Mouse (Mus musculus) kidney, embryonic 14.5 days (tissue): ENCODE measurements around the gene Plekhf1. TPM values are rescaled to one million over a fixed set of nuclear protein-coding genes. Genes with fewer than 3 reads are reported as not detected.

ENCODE experiments used
- ATAC-seq: fragments of 200-750 bp; cut with Nextera tagmentation; 2 replicates; pipeline ENCODE4 v1.8.0; 2017; ENCODE audit warnings: moderate number of reproducible peaks, mild to moderate bottlenecking, moderate TSS enrichment, moderate library complexity; ENCODE audit not compliant: low FRiP score, low TSS enrichment
- H3K27ac ChIP-seq: fragments of 300-500 bp; sonication (generic); 2 replicates; pipeline ENCODE4 v1.5.1; 2014; ENCODE audit warnings: low read depth, mild to moderate bottlenecking, low read length, moderate library complexity, mixed read lengths
- H3K27me3 ChIP-seq: fragments of 300-500 bp; sonication (generic); 2 replicates; pipeline ENCODE4 v1.6.1; 2014; ENCODE audit warnings: mild to moderate bottlenecking, low read length; ENCODE audit not compliant: control insufficient read depth, insufficient read depth
- H3K36me3 ChIP-seq: fragments of 300-500 bp; sonication (generic); 2 replicates; pipeline ENCODE4 v1.6.1; 2014; ENCODE audit warnings: low read length, mixed read lengths; ENCODE audit not compliant: control insufficient read depth, insufficient read depth
- H3K4me1 ChIP-seq: fragments of 300-500 bp; sonication (generic); 2 replicates; pipeline ENCODE4 v1.6.1; 2014; ENCODE audit warnings: low read length, mixed read lengths; ENCODE audit not compliant: control insufficient read depth, insufficient read depth
- H3K4me2 ChIP-seq: fragments of 300-500 bp; sonication (generic); replicated peaks from 2 replicates; pipeline ENCODE4 v1.6.1; 2014; ENCODE audit warnings: low read depth, mild to moderate bottlenecking, low read length
- H3K4me3 ChIP-seq: fragments of 300-500 bp; sonication (generic); 2 replicates; pipeline ENCODE4 v1.5.1; 2014; ENCODE audit warnings: mild to moderate bottlenecking, low read length
- H3K9ac ChIP-seq: fragments of 300-500 bp; sonication (generic); 2 replicates; pipeline ENCODE4 v1.6.1; 2014; ENCODE audit warnings: low read depth, mild to moderate bottlenecking, low read length, moderate library complexity
- H3K9me3 ChIP-seq: fragments of 300-500 bp; sonication (generic); 2 replicates; pipeline ENCODE4 v1.6.1; 2016; ENCODE audit warnings: low read length; ENCODE audit not compliant: control insufficient read depth
- WGBS: fragments of 180-500 bp; shearing (Covaris S2); extraction: QIAGEN DNeasy Blood & Tissue Kit; methylation state at CpG from one replicate; pipeline ENCODE4 v1.1.7; 2014; 5-methylcytosine and 5-hydroxymethylcytosine counted together
- polyA plus RNA-seq: library from polyadenylated mRNA; unstranded; fragments of >200 nt; fragmentation: Nextera tagmentation; extraction: Ambion mirVana; gene quantifications from 2 replicates; pipeline ENCODE4 v1.2.1, GENCODE M21; 2014

Plekhf1 gene
- polyA plus RNA-seq, 1 experiment from 2014 or later, result 4.9 TPM

- Histone ChIP-seq H3K36me3 (no peaks in the 10 kb centered on the region), H3K27me3 (no peaks in the 10 kb centered on the region), H3K9me3 (peaks cover 5% of the 10 kb centered on the region; the same call in 1 of the 2 replicates), H3K4me1 (0 out of 2 replicates have a peak, but pooled peaks cover 5% of the 10 kb centered on the region), H3K9ac (no peak overlapping the region; the same call in 1 of the 2 replicates), H3K4me2 (peak overlapping the region; percentile 44), H3K4me3 (no peak overlapping the region), H3K27ac (no peak overlapping the region)
- WGBS, result 68% methylated on average over 8 of the region's 8 CpGs
- no peak for ATAC-seq
Observed at GRCm38 (mm10) chr7:38199907-38200605, 27.8 kb downstream of the Plekhf1 start.

- Histone ChIP-seq H3K27ac (no peak overlapping the region), H3K4me3 (no peak overlapping the region), H3K27me3 (no peaks in the 10 kb centered on the region), H3K9ac (no peak overlapping the region), H3K4me2 (no peak overlapping the region), H3K9me3 (no peaks in the 10 kb centered on the region; the same call in 1 of the 2 replicates), H3K4me1 (no peaks in the 10 kb centered on the region), H3K36me3 (no peaks in the 10 kb centered on the region)
- WGBS, result 54% methylated on average over 10 of the region's 10 CpGs
- ATAC-seq, result no peak
Observed at GRCm38 (mm10) chr7:38191571-38191970, 36.2 kb downstream of the Plekhf1 start.

DNA sequence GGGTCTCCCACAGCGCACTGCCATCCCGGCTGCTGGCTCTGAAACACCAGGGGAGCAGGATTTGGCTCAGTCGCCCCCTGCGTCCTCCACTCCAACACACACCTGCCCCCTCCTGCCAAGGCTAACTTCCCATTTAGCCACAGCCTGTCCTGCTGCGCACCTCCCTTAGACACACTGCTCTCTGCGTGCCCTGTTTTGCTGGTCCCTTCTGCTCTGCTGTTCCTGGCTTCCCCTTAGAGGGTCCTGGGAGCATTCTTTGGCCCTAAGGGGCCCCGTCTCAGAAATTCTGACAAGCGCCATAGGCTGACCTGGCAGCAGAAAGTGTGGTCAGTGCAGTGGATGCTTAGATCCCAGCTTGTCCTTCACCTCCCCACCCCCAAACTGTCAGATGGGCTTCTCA, 36.7 kb downstream of the Plekhf1 start:
- Histone ChIP-seq H3K4me3 (no peak overlapping the region), H3K27ac (no peak overlapping the region), H3K27me3 (no peaks in the 10 kb centered on the region), H3K9me3 (no peaks in the 10 kb centered on the region; the same call in 1 of the 2 replicates), H3K4me1 (no peaks in the 10 kb centered on the region), H3K36me3 (no peaks in the 10 kb centered on the region), H3K9ac (no peak overlapping the region), H3K4me2 (no peak overlapping the region)
- ATAC-seq, result no peak
- 85% methylated on average over 8 of the region's 8 CpGs for WGBS

DNA sequence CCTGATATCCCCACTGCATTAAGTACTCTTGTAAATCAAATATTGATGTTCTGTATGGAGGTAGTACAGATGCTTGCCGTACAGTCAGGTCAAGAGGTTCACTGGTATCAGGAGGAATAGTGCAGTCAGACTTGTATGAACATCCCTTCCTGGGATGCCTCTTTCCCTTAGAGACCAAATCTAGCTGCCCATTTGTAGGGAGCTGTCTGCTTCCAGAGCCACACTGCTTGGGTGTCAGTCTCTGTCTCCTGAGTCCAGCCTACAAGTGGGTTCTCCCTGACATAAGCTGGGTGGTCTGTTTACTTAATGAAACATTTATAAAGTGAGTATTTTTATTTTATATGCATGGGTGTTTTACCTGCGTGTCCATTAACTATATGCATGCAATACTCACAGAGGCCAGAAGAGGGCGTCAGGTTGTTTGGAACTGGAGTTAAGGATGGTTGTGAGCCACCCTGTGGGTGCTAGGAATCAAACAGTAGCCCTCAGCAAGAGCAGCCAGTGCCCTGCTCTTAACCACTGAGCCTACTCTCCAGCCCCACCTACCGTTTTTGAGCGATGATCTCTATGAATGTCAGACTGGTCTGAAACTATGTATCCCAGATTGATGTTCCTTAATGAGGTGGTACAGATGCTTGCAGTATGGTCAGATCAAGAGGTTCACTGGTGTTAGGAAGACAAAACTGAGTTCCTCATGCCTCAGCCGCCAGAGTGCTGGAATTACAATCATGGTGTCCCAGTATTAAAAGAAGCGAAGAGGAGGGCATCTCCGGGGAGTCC, 37.6 kb downstream of the Plekhf1 start:
- WGBS, result 86% methylated on average over 8 of the region's 8 CpGs
- H3K4me1 ChIP-seq, result no peaks in the 10 kb centered on the region
- no peaks in the 10 kb centered on the region for H3K36me3 ChIP-seq
- no peaks in the 10 kb centered on the region; the same call in 1 of the 2 replicates for H3K9me3 ChIP-seq
- no peak for ATAC-seq
- H3K4me3 ChIP-seq, result no peak overlapping the region
- H3K4me2 ChIP-seq, result no peak overlapping the region
- H3K27me3 ChIP-seq, result no peaks in the 10 kb centered on the region
- H3K27ac ChIP-seq, result no peak overlapping the region
- H3K9ac ChIP-seq, result no peak overlapping the region

DNA sequence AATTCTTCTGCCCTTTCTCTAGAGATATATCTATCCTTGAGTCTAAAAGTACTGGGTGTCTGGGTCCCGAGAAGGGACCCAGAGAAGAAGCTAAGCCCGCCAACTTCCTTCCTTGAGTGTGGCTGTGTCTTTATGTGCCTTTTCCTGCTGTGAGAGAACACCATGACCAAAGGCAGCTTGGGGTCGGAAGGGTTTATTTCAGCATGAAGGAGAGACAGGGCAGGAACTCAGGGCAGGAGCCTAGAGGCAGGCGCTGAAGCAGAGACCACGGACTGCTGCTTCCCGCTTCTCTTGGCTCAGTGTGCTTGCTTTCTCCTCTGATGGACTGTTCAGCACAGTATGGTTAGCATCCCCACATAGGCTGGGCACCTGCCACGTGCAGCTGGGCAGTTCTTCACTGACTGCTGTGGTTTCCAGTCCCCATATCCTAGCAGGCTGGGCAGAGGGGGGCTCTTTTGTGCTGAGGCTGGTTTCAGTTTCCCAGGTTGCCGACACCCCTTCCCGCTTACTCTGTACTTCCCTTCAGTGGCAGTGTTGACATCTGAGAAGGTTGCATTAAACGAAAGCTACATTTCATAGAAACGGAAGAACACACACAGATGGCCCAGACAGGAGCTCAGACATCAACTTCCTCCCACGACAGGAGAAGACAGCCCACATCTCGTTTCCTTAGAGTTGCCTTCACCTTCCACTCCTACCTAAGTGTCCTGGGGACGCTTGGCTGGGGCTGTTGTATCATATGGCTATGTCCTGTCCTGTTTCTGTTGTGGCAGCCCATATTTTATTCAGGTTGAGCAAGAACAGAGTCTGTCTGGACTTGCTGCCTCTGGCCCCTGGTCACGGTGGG, 38.5 kb downstream of the Plekhf1 start:
- no peak overlapping the region for H3K4me2 ChIP-seq
- H3K27me3 ChIP-seq, result no peaks in the 10 kb centered on the region
- peak overlapping the region; percentile 24; the same call in 1 of the 2 replicates for H3K27ac ChIP-seq
- no peak overlapping the region for H3K4me3 ChIP-seq
- H3K9me3 ChIP-seq, result no peaks in the 10 kb centered on the region; the same call in 1 of the 2 replicates
- no peak overlapping the region for H3K9ac ChIP-seq
- 48% methylated on average over 15 of the region's 15 CpGs for WGBS
- ATAC-seq, result peak; percentile 74
- H3K36me3 ChIP-seq, result no peaks in the 10 kb centered on the region
- H3K4me1 ChIP-seq, result no peaks in the 10 kb centered on the region

DNA sequence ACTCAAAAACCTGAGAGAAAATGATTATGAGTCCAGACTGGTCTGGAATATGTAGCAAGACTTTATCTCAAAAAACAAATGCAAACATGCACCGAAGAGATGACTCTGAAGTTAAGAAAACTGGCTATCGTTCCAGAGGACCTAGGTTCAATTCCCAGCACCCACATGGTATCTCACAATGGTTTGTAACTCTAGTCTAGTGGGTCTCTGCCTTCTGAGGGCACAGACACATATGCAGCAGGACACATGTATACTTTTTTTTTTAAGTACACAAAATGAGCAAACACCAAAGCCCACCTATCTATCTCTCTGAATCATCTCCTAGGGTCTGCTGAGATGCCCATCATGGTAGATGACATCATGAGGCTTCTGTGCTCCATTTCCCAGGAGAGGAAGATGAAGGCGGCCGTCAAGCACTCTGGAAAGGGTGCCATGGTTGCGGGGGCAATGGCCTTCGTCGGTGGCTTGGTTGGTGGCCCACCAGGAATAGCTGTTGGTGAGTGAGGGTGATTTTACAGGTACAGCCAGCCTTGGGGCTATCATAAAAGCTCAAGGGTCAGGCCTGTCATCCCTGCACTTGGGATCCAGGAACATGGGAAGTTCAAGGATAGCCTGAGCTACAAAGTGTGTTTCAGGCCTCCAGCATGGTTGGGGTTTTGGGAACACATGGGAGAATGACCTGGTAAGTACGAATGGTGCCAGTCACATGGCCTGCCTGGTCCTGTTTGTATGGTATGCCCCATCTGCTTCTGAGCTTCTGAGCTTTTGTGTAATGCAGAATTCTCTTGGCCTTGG, 39.3 kb downstream of the Plekhf1 start:
- no peak for ATAC-seq
- Histone ChIP-seq H3K4me2 (no peak overlapping the region), H3K4me1 (no peaks in the 10 kb centered on the region), H3K9me3 (no peaks in the 10 kb centered on the region; the same call in 1 of the 2 replicates), H3K27me3 (no peaks in the 10 kb centered on the region), H3K27ac (peak overlapping the region; percentile 24; the same call in 1 of the 2 replicates), H3K36me3 (no peaks in the 10 kb centered on the region), H3K4me3 (no peak overlapping the region), H3K9ac (no peak overlapping the region)
- 92% methylated on average over 8 of the region's 8 CpGs for WGBS

- Histone ChIP-seq H3K27me3 (no peaks in the 10 kb centered on the region), H3K27ac (no peak overlapping the region), H3K4me1 (0 out of 2 replicates have a peak, but pooled peaks cover 3% of the 10 kb centered on the region), H3K4me3 (no peak overlapping the region), H3K4me2 (no peak overlapping the region), H3K9ac (no peak overlapping the region), H3K9me3 (no peaks in the 10 kb centered on the region; the same call in 1 of the 2 replicates), H3K36me3 (no peaks in the 10 kb centered on the region)
- no peak for ATAC-seq
- whole genome bisulfite sequencing, result 88% methylated on average over 4 of the region's 4 CpGs
Observed at GRCm38 (mm10) chr7:38187796-38188195, 40.0 kb downstream of the Plekhf1 start.

DNA sequence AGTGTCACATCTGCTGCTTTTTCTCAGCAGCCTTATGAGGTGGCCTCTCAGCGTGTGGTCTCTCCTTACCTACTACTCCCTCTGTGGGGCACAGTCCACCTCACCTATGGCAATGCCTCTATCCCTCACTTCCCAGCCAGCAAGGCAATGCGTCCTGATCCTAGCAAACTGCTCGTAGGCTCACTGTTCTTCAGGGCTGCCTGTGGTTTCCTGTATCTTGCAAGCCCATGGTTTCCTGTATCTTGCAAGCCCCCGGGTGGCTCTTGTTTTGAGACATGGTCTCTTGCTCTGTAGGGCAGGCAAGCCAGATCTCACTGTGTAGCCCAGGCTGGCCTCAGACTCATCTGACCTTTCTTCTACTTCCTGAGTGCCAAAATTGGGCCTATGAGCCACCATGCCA, 41.0 kb downstream of the Plekhf1 start:
- Histone ChIP-seq H3K4me2 (no peak overlapping the region), H3K36me3 (no peaks in the 10 kb centered on the region), H3K4me1 (0 out of 2 replicates have a peak, but pooled peaks cover 3% of the 10 kb centered on the region), H3K9ac (no peak overlapping the region), H3K27ac (no peak overlapping the region), H3K4me3 (no peak overlapping the region), H3K27me3 (no peaks in the 10 kb centered on the region), H3K9me3 (no peaks in the 10 kb centered on the region; the same call in 1 of the 2 replicates)
- WGBS, result 81% methylated on average over 4 of the region's 4 CpGs
- ATAC-seq, result no peak
